Mouse (Mus musculus): Measurements from ENCODE around the gene Adam11. TPM values are rescaled to one million over a fixed set of nuclear protein-coding genes. Genes with fewer than 3 reads are reported as not detected.
"Not testable (repeated sequence)": the region's sequence is repeated elsewhere in the genome, so short reads cannot be mapped to it uniquely, and the experiment has no call there.

Adam11 gene
- 100 to 1,000 TPM; 117 to 129 TPM for total RNA-seq (2021)
- long read RNA-seq, experiment 1, full-length matches to known transcripts = 3 of 33 reads
- long read RNA-seq, experiment 1, partial matches to known transcripts = 4 of 33 reads
- long read RNA-seq, experiment 1, other reads (novel, unspliced or antisense) = 26 of 33 reads
- long read RNA-seq, experiment 2, partial matches to known transcripts = 5 of 31 reads
- long read RNA-seq, experiment 2, other reads (novel, unspliced or antisense) = 26 of 31 reads

GRCm38 (mm10) chr11:102761309-102762210 is at the start of gene Adam11:
Adam11 (plus strand) TSS chr11:102761439.
- intact Hi-C loops (cut with DNase I) = no loop called here
- DNase-seq (ENCODE audit: low spot score in 2 of 2) = no peak

- no peak for DNase-seq (ENCODE audit: low spot score in 2 of 2)
- intact Hi-C loops (cut with DNase I) = no loop called here
These were observed 48.8 kb upstream of the Adam11 start for GRCm38 (mm10) chr11:102712411-102712810.

DNA sequence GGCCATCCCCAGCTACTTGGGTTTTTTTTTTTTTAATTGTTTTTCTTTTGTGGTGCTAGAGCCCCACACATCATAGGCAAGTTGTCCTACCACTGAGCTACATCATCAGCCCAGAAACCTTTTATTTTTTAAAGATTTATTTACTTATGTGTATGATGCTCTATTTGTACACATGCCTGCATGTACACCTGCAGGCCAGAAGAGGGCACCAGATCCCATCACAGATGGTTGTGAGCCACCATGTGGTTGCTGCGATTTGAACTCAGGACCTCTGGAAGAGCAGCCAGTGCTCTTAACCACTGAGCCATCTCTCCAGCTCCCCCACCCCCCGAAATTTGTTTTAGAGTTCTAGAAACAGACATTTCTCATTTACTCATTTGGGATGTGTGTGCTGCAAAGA is 46.7 kb upstream of the Adam11 start:
- DNase-seq (ENCODE audit: low spot score in 2 of 2); intact Hi-C loops (cut with DNase I): not testable (repeated sequence)

- peak; percentile 30 to 44 for DNase-seq (ENCODE audit: low spot score in 2 of 2)
These were observed 45.1 kb upstream of the Adam11 start for GRCm38 (mm10) chr11:102716135-102716534.

GRCm38 (mm10) chr11:102725574-102725973 is 35.7 kb upstream of the Adam11 start:
- intact Hi-C loops (cut with DNase I) = no loop called here

More at GRCm38 (mm10) chr11:102716135-102716534, 45.1 kb upstream of the Adam11 start:
- intact Hi-C loops (cut with DNase I) = no loop called here

DNA sequence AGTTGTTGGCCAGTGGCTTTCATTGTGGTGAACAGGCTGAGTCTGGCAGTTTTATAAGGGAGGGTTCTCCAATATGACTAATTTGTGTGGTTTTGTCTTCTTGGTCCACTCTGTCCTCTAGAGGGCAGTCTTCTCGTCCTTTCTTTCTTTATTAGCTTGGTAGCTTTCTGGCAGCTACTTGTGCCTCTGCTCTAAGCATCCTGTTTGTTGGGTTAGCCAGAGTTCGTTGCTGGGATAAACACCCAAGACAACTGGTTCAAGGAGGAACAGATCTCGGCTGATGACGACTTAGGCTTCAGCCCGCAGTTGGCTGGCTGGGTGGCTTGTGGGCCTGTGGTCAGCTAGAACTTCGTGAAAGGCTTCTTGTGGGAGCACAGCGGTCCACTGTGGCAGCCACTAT is 32.6 kb upstream of the Adam11 start:
- intact Hi-C loops (cut with DNase I) = no loop called here
- peak; percentile 43 to 84 for DNase-seq (ENCODE audit: low spot score in 2 of 2)

More at GRCm38 (mm10) chr11:102725574-102725973, 35.7 kb upstream of the Adam11 start:
- DNase-seq (ENCODE audit: low spot score in 2 of 2) = peak in 1 of 2 experiments; percentile 61

GRCm38 (mm10) chr11:102729835-102730234 is 31.4 kb upstream of the Adam11 start:
- intact Hi-C loops (cut with DNase I) = no loop called here
- DNase-seq (ENCODE audit: low spot score in 2 of 2) = no peak

DNA sequence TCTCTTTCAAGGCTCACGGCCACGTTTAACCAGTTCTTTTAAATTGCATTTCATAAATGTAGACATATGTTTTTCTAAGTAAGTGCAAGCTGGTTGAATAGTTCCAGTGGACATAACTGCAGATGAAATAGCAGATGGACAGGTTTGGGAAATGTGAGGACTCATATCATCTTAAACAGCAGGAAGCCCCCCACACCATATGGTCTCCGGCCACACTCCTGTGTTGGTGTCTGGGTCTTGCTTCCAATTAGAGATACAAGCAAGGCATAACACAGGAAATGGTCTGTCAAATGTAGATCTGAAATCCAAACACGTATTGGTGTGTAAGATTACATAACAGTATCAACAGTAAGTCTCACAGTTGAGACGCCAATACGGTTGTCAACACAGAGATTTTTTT is 29.9 kb upstream of the Adam11 start:
- intact Hi-C loops (cut with DNase I) = no loop called here
- DNase-seq (ENCODE audit: low spot score in 2 of 2) = no peak

DNA sequence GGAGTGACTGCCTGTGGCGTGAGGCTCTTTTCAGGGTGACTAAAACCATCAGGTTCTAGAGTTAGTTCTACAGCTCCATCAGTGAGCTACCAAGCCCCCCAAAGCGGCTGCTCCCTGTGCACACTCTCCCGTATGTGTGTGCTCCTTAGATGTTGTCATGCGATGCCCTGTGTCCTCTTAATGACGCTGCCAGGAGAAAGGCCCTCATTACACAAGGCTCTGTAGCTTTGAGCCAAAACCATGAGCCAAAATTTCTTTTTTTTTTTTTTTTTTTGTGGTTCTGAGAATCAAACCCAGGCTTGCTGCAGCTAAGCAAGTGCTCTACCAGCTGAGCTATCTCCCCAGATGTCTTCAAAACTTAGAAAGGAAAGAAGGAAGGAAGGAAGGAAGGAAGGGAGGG is 28.1 kb upstream of the Adam11 start:
- intact Hi-C loops (cut with DNase I) = no loop called here
- DNase-seq (ENCODE audit: low spot score in 2 of 2) = no peak

- DNase-seq (ENCODE audit: low spot score in 2 of 2) = no peak
- intact Hi-C loops (cut with DNase I) = no loop called here
These were observed 26.3 kb upstream of the Adam11 start for GRCm38 (mm10) chr11:102734961-102735360.

GRCm38 (mm10) chr11:102738046-102738445 is 23.2 kb upstream of the Adam11 start:
- intact Hi-C loops (cut with DNase I) = no loop called here

DNA sequence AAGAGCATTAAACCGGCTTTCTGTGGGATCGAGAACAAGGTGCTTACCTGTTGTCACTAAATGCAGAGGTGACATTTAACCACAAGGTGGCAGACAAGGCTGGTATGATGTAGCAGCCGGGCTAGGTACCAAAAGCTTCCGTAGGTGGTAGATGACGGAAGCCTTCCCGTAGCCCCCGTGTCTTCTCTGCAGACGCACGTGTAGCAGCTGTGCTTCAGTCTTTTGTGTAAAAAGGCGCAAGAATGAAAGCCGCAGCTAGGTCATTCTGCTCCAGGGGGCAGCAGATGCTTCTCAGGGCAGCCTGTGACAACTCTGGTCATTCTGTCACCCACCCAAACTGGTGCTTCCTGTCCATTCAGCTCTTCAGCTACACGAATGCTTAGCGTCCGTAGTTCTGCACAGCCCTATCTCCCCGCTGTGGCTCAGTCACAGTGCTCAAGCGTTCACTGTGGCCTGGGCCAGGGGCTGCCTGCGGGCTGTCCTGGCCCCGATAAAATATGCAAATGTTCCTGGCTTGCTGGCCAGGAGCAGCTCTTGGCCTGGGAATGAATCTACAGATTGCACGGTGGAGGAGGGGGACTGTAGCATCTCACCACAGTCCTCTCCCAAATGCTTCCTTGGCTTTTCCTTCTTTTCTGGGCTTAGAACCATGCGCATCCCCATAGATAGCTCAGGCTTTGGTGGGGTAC is 21.8 kb upstream of the Adam11 start:
- DNase-seq (ENCODE audit: low spot score in 2 of 2) = peak; percentile 84 to 92
- intact Hi-C loops (cut with DNase I) = no loop called here

More at GRCm38 (mm10) chr11:102738046-102738445, 23.2 kb upstream of the Adam11 start:
- DNase-seq (ENCODE audit: low spot score in 2 of 2) = no peak

- no peak for DNase-seq (ENCODE audit: low spot score in 2 of 2)
- intact Hi-C loops (cut with DNase I) = loop anchor here (1.0 kb wide), 1 partner anchor 34 kb away; no protein-coding TSS in a partner anchor
These were observed 20.6 kb upstream of the Adam11 start for GRCm38 (mm10) chr11:102740634-102741033.

DNA sequence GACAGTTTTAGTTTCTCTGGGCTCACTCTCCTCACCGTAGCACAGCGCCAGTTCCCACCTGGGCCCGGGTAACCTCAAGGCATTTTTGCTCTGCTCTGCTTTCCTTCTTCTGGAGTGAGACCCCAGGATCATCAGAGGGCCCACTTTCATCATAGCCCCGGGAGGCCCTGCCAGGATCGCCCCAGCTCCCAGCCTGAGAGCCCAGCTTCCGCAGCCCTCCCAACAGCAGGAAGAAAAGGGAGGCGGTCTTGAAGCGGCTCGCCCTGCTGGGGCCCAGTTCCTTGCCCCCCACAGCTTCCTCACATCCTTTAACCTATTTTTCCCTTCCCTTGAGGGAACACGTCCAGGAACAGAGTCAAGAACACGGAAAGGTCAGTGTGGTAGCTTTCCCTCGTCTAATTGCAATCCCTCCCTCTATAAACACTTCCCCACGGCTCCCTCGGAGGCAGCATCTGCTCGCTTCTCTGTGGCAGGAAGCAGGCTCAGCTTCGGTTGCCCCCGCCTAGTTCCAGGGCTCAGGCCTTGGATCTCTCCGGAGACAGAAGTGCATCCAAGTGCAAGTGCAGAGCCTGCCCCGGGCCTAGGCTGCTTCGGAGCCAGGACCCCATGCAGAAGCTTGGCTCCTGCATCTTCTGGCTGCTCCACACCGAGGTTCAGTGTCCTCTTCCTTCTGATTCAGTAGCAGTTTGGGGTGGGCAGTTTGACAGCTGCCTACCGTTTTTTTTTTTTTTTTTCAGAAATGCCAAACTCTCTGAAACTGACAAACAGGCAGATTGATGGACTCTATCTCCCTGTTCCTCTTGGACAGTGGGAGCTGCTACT is 19.9 kb upstream of the Adam11 start:
- peak in 1 of 2 experiments; percentile 32 for DNase-seq (ENCODE audit: low spot score in 2 of 2)
- intact Hi-C loops (cut with DNase I) = loop anchor here (1.0 kb wide), 1 partner anchor 33 kb away; no protein-coding TSS in a partner anchor

- no peak for DNase-seq (ENCODE audit: low spot score in 2 of 2)
- intact Hi-C loops (cut with DNase I) = no loop called here
These were observed 19.2 kb upstream of the Adam11 start for GRCm38 (mm10) chr11:102742066-102742465.

DNA sequence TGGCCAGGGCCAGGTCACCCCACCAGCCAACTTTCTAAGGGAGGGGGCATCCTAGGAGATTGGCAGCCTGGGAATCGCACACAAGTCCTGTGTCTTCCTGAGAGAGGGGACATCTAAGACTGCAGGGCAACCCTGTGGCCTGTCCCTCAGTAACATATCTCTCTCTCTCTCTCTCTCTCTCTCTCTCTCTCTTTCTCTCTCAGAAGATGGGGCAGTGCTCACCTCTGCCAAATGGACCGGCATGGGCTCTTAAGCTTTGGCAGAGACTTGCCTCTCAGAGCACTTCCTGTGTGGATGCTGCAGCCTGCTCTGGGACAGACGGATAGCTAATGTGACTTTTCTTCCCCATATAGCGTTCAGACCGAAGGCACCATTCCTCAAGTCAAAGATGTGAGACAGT is 18.4 kb upstream of the Adam11 start:
- DNase-seq (ENCODE audit: low spot score in 2 of 2) = no peak
- intact Hi-C loops (cut with DNase I) = no loop called here

DNA sequence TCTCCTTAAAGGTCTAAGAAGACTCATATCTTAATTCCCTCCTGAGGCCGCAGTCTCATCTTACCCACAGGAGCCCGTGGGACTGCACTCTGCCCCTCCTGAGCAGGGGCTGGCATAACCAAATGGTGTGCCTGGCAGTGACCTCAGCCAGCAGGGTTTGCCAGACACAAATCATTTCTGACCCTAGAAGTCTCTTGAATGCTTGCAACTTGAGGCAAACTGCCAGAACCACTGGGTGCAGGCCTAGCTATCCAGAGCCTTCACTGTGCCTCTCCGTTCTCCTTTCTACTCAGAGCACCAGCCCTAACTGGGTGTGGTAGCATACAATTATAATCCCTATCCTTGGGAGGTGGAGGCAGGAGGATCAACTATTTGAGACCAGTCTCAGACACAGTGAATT is 16.5 kb upstream of the Adam11 start:
- no peak for DNase-seq (ENCODE audit: low spot score in 2 of 2)
- intact Hi-C loops (cut with DNase I) = no loop called here

GRCm38 (mm10) chr11:102747866-102748265 is 13.4 kb upstream of the Adam11 start:
- no peak for DNase-seq (ENCODE audit: low spot score in 2 of 2)
- intact Hi-C loops (cut with DNase I) = no loop called here

- intact Hi-C loops (cut with DNase I) = no loop called here
- no peak for DNase-seq (ENCODE audit: low spot score in 2 of 2)
These were observed 12.9 kb upstream of the Adam11 start for GRCm38 (mm10) chr11:102748381-102748780.
